Mouse (Mus musculus) B cell, adult 2 months (primary cell): ENCODE results near the gene Btbd16.

Experiments
- DNase-seq, 2 experiments: peaks; one replicate each; pipeline ENCODE4 v3.0.0; 2022

Gene Btbd16

GRCm38 (mm10) chr7:130823992-130824391 is 50.1 kb downstream of the Btbd16 start:
- DNase-seq = no peak

- DNase-seq = no peak
Measured at GRCm38 (mm10) chr7:130826343-130826742, 52.5 kb downstream of the Btbd16 start.

GRCm38 (mm10) chr7:130827431-130827830 is 53.6 kb downstream of the Btbd16 start:
- DNase-seq = peak; percentile 17 to 23

GRCm38 (mm10) chr7:130827844-130828403 is 54.1 kb downstream of the Btbd16 start:
- DNase-seq = peak; percentile 2 to 7

- peak; percentile 29 to 30 for DNase-seq
Measured at GRCm38 (mm10) chr7:130828475-130828874, 54.6 kb downstream of the Btbd16 start.

GRCm38 (mm10) chr7:130831586-130831985 is 57.7 kb downstream of the Btbd16 start:
- DNase-seq = no peak

- peak; percentile 40 to 45 for DNase-seq
Measured at GRCm38 (mm10) chr7:130834299-130834698, 60.4 kb downstream of the Btbd16 start.

- DNase-seq = no peak
Measured at GRCm38 (mm10) chr7:130834958-130835861, 61.3 kb downstream of the Btbd16 start.

- DNase-seq = no peak
Measured at GRCm38 (mm10) chr7:130836066-130836465, 62.2 kb downstream of the Btbd16 start.

- DNase-seq = no peak
Measured at GRCm38 (mm10) chr7:130837941-130838657, 64.2 kb downstream of the Btbd16 start.

- no peak for DNase-seq
Measured at GRCm38 (mm10) chr7:130838658-130839025, 64.8 kb downstream of the Btbd16 start.

GRCm38 (mm10) chr7:130839380-130840100 is 65.7 kb downstream of the Btbd16 start:
- DNase-seq = no peak

- DNase-seq = peak in 1 of 2 experiments; percentile 12
Measured at GRCm38 (mm10) chr7:130847164-130847718, 73.4 kb downstream of the Btbd16 start.

GRCm38 (mm10) chr7:130854684-130855292 is 80.9 kb downstream of the Btbd16 start:
- DNase-seq = no peak

GRCm38 (mm10) chr7:130855681-130856080 is 81.8 kb downstream of the Btbd16 start:
- no peak for DNase-seq

GRCm38 (mm10) chr7:130857973-130858372 is 84.1 kb downstream of the Btbd16 start:
- peak in 1 of 2 experiments; percentile 9 for DNase-seq

GRCm38 (mm10) chr7:130859926-130860325 is 86.1 kb downstream of the Btbd16 start:
- no peak for DNase-seq

GRCm38 (mm10) chr7:130860721-130861142 is 86.9 kb downstream of the Btbd16 start:
- no peak for DNase-seq

GRCm38 (mm10) chr7:130862501-130862900 is 88.6 kb downstream of the Btbd16 start:
- DNase-seq = no peak

GRCm38 (mm10) chr7:130864711-130865110 is 90.8 kb downstream of the Btbd16 start:
- no peak for DNase-seq

- peak; percentile 97 for DNase-seq
Measured at GRCm38 (mm10) chr7:130865613-130866591, 92.0 kb downstream of the Btbd16 start, which contains the start of gene Plekha1. Gene Plekha1, plus strand, starts transcription at chr7:130865756.
